Mouse (Mus musculus) liver, embryonic 14.5 days (tissue): Measurements from ENCODE around the gene S100a4. TPM values are rescaled to one million over a fixed set of nuclear protein-coding genes. Genes with fewer than 3 reads are reported as not detected.

Experiments
- ATAC-seq: fragments of 200-750 bp; cut with Nextera tagmentation; 2 replicates; pipeline ENCODE4 v1.8.0; 2017; ENCODE audit warnings: moderate number of reproducible peaks, mild to moderate bottlenecking, moderate library complexity; ENCODE audit not compliant: insufficient read depth
- DNase-seq, 3 experiments: peaks; one replicate each; pipeline ENCODE4 v3.0.0-alpha.2; 2012 to 2013; ENCODE audit warnings: low read depth in 3 of 3, low spot score in 3 of 3
- H3K27ac ChIP-seq: fragments of 300-500 bp; sonication (generic); 2 replicates; pipeline ENCODE4 v1.5.1; 2014; ENCODE audit warnings: moderate library complexity, mild to moderate bottlenecking, control low read depth, inconsistent platforms
- H3K27me3 ChIP-seq: fragments of 300-500 bp; sonication (generic); 2 replicates; pipeline ENCODE4 v1.6.1; 2014; ENCODE audit warnings: mild to moderate bottlenecking, low read length, moderate library complexity; ENCODE audit not compliant: control insufficient read depth, insufficient read depth
- H3K36me3 ChIP-seq: fragments of 300-500 bp; sonication (generic); replicated peaks from 2 replicates; pipeline ENCODE4 v1.6.1; 2014; ENCODE audit warnings: low read depth; ENCODE audit not compliant: control insufficient read depth, insufficient read depth
- H3K4me1 ChIP-seq, 2 experiments: fragments of 200-500 bp in 1 of 2; fragments of 300-500 bp in 1 of 2; sonication (generic) in 1 of 2; replicated peaks; 2 replicates each; pipeline ENCODE4 v1.6.1; 2012 to 2014; ENCODE audit warnings: antibody characterized with exemption in 1 of 2, inconsistent platforms in 1 of 2, low read length in 1 of 2; ENCODE audit not compliant: control insufficient read depth in 2 of 2, insufficient read depth in 2 of 2
- H3K4me2 ChIP-seq: fragments of 300-500 bp; sonication (generic); 2 replicates; pipeline ENCODE4 v1.6.1; 2014; ENCODE audit warnings: low read depth, mild to moderate bottlenecking, control low read depth, moderate library complexity
- H3K4me3 ChIP-seq, 2 experiments: fragments of 200-500 bp in 1 of 2; fragments of 300-500 bp in 1 of 2; sonication (generic) in 1 of 2; 2 replicates each; pipeline ENCODE4 v1.5.1; 2012 to 2014; ENCODE audit warnings: low read depth in 2 of 2, low read length in 2 of 2, mild to moderate bottlenecking in 2 of 2, control low read depth in 1 of 2, inconsistent platforms in 1 of 2, moderate library complexity in 1 of 2; ENCODE audit not compliant: insufficient read depth in 1 of 2
- H3K9ac ChIP-seq: fragments of 300-500 bp; sonication (generic); replicated peaks from 2 replicates; pipeline ENCODE4 v1.6.1; 2014; ENCODE audit warnings: mild to moderate bottlenecking, control low read depth, moderate library complexity
- H3K9me3 ChIP-seq: fragments of 300-500 bp; sonication (generic); 2 replicates; pipeline ENCODE4 v1.6.1; 2016; ENCODE audit warnings: low read length, mixed read lengths; ENCODE audit not compliant: control insufficient read depth
- CTCF ChIP-seq: IDR thresholded peaks from 2 replicates; pipeline ENCODE4 v1.5.1; 2016; ENCODE audit warnings: antibody characterized with exemption, low read depth, control low read depth
- EP300 ChIP-seq: IDR thresholded peaks from 2 replicates; pipeline ENCODE4 v1.6.1; 2016; ENCODE audit warnings: antibody characterized with exemption, low read depth
- WGBS: fragments of 180-500 bp; shearing (Covaris S2); extraction: QIAGEN DNeasy Blood & Tissue Kit; methylation state at CpG from one replicate; pipeline ENCODE4 v1.1.7; 2014; ENCODE audit not compliant: insufficient replicate concordance; 5-methylcytosine and 5-hydroxymethylcytosine counted together
- polyA plus RNA-seq, 2 experiments: library from polyadenylated mRNA; depleted of rRNA in 1 of 2; stranded (reverse) in 1 of 2; unstranded in 1 of 2; fragments of >200 nt; fragmentation: Nextera tagmentation in 1 of 2; extraction: Ambion mirVana in 1 of 2; gene quantifications; 2 replicates each; pipeline versions ENCODE4 v1.2.1 to v1.2.3; 2012 to 2014

The S100a4 gene
- polyA plus RNA-seq, 2 experiments, result 1.0 to 2.0 TPM

DNA sequence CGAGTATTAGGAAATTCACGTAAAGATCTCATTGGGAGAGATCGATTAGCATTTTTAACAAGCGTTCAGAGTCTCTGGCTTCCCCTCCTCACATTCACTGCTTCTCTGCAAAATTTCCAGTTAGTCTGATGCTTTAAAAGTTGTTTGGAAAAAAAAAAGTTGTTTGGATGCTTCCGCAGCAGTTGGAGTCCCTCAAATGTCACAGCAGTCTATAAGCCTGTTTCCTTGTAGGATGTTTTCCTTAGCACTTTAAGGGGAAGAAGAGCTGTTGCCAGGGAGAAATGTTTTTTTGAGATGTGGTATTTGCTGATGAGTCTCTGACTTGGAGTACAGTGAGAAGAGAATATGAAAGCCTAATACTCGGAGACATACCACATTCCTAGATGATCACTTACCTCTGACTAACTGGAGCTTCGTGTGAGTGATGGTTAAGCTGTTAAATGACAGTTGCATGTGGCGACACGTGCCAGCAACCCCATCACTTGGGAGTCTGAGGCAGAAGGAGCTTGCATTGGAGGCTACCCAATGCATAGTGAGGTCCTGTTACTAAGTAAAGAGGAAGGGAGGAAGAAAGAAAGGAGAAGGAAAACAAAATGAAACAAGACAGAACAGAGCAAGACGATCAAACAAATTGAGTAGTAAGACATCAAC is 27.1 kb upstream of the S100a4 start:
- no peak overlapping the region for H3K4me3 ChIP-seq
- no peaks in the 10 kb centered on the region for H3K9me3 ChIP-seq
- 51% methylated on average over 10 of the region's 10 CpGs for WGBS
- TF ChIP-seq CTCF (no peak), EP300 (no peak)
- DNase-seq, result no peak
- ATAC-seq, result no peak
- no peaks in the 10 kb centered on the region for H3K36me3 ChIP-seq
- no peak overlapping the region for H3K27ac ChIP-seq
- no peak overlapping the region for H3K9ac ChIP-seq
- H3K4me1 ChIP-seq, result no peaks in the 10 kb centered on the region
- no peaks in the 10 kb centered on the region for H3K27me3 ChIP-seq
- H3K4me2 ChIP-seq, result no peak overlapping the region

DNA sequence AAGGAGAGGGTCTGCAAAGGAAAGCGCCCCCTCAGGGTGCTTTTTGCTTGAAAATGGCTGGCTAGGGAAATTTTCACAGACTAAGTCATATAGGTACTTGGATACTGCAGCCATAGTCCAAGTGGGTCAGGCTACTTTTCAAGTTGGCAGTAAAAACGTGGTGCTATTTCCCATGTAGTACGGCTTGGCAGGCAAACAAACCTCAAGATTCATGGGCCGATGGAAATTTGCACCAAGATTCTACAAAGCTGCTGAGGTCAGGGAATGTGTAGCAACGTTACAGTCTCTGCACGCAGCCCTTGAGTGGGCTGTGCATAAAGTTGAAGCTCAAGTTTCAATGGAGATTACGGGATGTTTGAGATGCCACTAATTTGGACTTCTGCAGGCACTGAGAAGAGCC is 24.1 kb upstream of the S100a4 start:
- Histone ChIP-seq H3K4me1 (no peaks in the 10 kb centered on the region), H3K4me3 (no peak overlapping the region), H3K4me2 (no peak overlapping the region), H3K27me3 (no peaks in the 10 kb centered on the region), H3K36me3 (no peaks in the 10 kb centered on the region), H3K9ac (no peak overlapping the region), H3K27ac (no peak overlapping the region), H3K9me3 (no peaks in the 10 kb centered on the region)
- no peak for ATAC-seq
- no peak for DNase-seq
- 65% methylated on average over 7 of the region's 7 CpGs for WGBS
- TF ChIP-seq EP300 (no peak), CTCF (no peak)

DNA sequence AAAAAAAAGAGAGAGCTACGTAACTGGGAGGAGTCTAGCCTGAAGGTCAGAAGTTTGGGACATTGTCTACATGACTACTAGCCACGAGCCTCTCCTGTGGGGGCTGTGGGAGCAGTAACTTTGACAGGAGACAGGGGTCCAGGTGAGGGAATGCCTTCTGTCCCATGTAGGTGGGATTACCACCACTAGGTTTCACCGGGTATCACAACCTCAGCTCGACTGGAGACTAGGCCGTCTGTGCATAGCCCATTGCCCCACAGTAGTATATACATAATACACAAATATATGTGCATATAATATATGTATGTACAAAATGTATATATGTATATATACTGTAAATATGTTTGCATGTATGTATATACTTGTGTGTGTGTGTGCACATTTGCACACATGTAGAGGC is 22.4 kb upstream of the S100a4 start:
- ATAC-seq (no peak), DNase-seq (no peak)
- WGBS, result 77% methylated on average over 5 of the region's 5 CpGs
- Histone ChIP-seq H3K4me3 (no peak overlapping the region), H3K36me3 (no peaks in the 10 kb centered on the region), H3K4me1 (no peaks in the 10 kb centered on the region), H3K27ac (no peak overlapping the region), H3K9ac (no peak overlapping the region), H3K27me3 (no peaks in the 10 kb centered on the region), H3K4me2 (no peak overlapping the region), H3K9me3 (no peaks in the 10 kb centered on the region)
- TF ChIP-seq EP300 (no peak), CTCF (no peak)

DNA sequence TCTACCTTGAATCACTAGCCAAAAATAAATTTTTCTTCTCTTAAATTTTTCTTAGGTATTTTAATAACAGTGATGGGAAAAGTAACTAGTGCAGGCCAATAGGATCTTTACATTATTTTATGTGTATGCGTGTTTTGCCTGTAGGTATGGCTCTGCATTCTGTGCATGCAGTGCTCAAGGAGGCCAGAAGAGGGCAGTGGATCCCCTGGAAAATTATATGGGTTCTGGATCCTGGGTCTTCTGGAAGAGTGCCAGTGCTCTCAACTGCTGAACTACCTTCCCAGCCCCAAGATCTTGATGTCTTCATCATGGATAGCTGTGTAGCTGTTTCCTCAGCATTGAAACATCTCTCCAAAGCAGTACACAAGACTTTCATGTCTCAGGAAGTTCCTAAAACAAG is 21.4 kb upstream of the S100a4 start:
- no peaks in the 10 kb centered on the region for H3K36me3 ChIP-seq
- no peaks in the 10 kb centered on the region for H3K9me3 ChIP-seq
- TF ChIP-seq EP300 (no peak), CTCF (peak; percentile 51)
- H3K27ac ChIP-seq, result no peak overlapping the region
- no peak overlapping the region for H3K4me2 ChIP-seq
- no peaks in the 10 kb centered on the region for H3K4me1 ChIP-seq
- no peak overlapping the region for H3K9ac ChIP-seq
- H3K4me3 ChIP-seq, result no peak overlapping the region
- DNase-seq (no peak), ATAC-seq (no peak)
- H3K27me3 ChIP-seq, result no peaks in the 10 kb centered on the region
- 68% methylated on average over 1 of the region's 1 CpGs for WGBS

DNA sequence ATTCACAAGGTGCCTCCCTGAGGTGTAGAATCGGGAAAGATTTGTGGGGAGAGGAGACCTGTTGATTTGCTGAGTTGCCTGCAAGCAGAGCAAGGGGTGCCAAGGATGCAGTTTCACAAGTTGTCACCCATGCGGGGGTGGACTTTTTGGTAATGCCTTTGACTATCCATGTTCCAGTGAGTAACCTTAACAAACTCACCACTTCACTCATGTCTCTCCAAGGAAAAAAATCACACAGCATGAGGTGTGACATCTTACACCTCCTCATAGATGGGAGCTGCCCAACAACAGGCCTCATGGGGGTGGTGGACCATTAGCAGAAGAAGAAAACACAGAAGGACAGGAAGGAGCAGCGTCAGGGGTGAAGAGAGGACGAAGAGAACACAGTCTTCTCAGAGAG is 21.0 kb upstream of the S100a4 start:
- H3K4me1 ChIP-seq, result no peaks in the 10 kb centered on the region
- no peaks in the 10 kb centered on the region for H3K27me3 ChIP-seq
- 61% methylated on average over 4 of the region's 4 CpGs for WGBS
- H3K4me3 ChIP-seq, result no peak overlapping the region
- TF ChIP-seq CTCF, result no peak
- no peak for TF ChIP-seq EP300
- H3K36me3 ChIP-seq, result no peaks in the 10 kb centered on the region
- no peak overlapping the region for H3K9ac ChIP-seq
- no peaks in the 10 kb centered on the region for H3K9me3 ChIP-seq
- no peak overlapping the region for H3K4me2 ChIP-seq
- H3K27ac ChIP-seq, result no peak overlapping the region
- ATAC-seq (no peak), DNase-seq (no peak)
